Mouse (Mus musculus): ENCODE data around the gene Ubb.

Gene Ubb

GRCm38 (mm10) chr11:62587034-62587433 is 36.1 kb downstream of the Ubb start:
- no peak for DNase-seq

- DNase-seq: no peak
Measured at GRCm38 (mm10) chr11:62589391-62589790, 38.4 kb downstream of the Ubb start.

GRCm38 (mm10) chr11:62591026-62591425 is 40.1 kb downstream of the Ubb start:
- no peak for DNase-seq

GRCm38 (mm10) chr11:62591904-62592575 is 41.1 kb downstream of the Ubb start:
- DNase-seq: no peak

GRCm38 (mm10) chr11:62598571-62598970 is 47.6 kb downstream of the Ubb start:
- DNase-seq: no peak

GRCm38 (mm10) chr11:62601732-62602618 is 51.0 kb downstream of the Ubb start:
- DNase-seq: no peak

Data from thymus, postnatal 25 days (tissue).